Mouse (Mus musculus): ENCODE data around the gene Scgb1c1. TPM values are rescaled to one million over a fixed set of nuclear protein-coding genes. Genes with fewer than 3 reads are reported as not detected.
A peak's percentile ranks its signal among the peaks of the same experiment; 100 is the strongest.

The Scgb1c1 gene
- polyA plus RNA-seq, 1 experiment from 2014 or later = 8.5 TPM

GRCm38 (mm10) chr7:140822731-140823130 lies 22.6 kb upstream of the Scgb1c1 start:
- Histone ChIP-seq H3K36me3 (no peaks in the 10 kb centered on the region), H3K9me3 (replicated peaks) (no peaks in the 10 kb centered on the region), H3K4me2 (replicated peaks) (no peak overlapping the region), H3K4me3 (replicated peaks) (no peak overlapping the region), H3K27ac (replicated peaks) (no peak overlapping the region), H3K9ac (no peak overlapping the region), H3K27me3 (no peaks in the 10 kb centered on the region), H3K4me1 (no peaks in the 10 kb centered on the region)
- ATAC-seq (ENCODE audit: insufficient number of reproducible peaks, low FRiP score, low TSS enrichment, low read depth) = no peak
- WGBS = 89% methylated on average over 4 of the region's 4 CpGs

- 33% methylated on average over 8 of the region's 8 CpGs for WGBS
- H3K36me3 ChIP-seq = no peaks in the 10 kb centered on the region
- no peak overlapping the region for H3K27ac ChIP-seq (replicated peaks)
- no peaks in the 10 kb centered on the region for H3K27me3 ChIP-seq
- no peak overlapping the region for H3K4me2 ChIP-seq (replicated peaks)
- ATAC-seq (ENCODE audit: insufficient number of reproducible peaks, low FRiP score, low TSS enrichment, low read depth) = no peak
- H3K9ac ChIP-seq = no peak overlapping the region
- no peaks in the 10 kb centered on the region for H3K9me3 ChIP-seq (replicated peaks)
- H3K4me1 ChIP-seq = no peaks in the 10 kb centered on the region
- H3K4me3 ChIP-seq (replicated peaks) = no peak overlapping the region
These were observed 17.0 kb upstream of the Scgb1c1 start for GRCm38 (mm10) chr7:140828171-140828881.

GRCm38 (mm10) chr7:140831447-140831846 lies 13.9 kb upstream of the Scgb1c1 start:
- no peaks in the 10 kb centered on the region for H3K27me3 ChIP-seq
- 64% methylated on average over 6 of the region's 6 CpGs for WGBS
- no peak for ATAC-seq (ENCODE audit: insufficient number of reproducible peaks, low FRiP score, low TSS enrichment, low read depth)
- H3K27ac ChIP-seq (replicated peaks) = no peak overlapping the region
- no peaks in the 10 kb centered on the region for H3K9me3 ChIP-seq (replicated peaks)
- H3K4me3 ChIP-seq (replicated peaks) = no peak overlapping the region
- H3K4me1 ChIP-seq = no peaks in the 10 kb centered on the region
- H3K36me3 ChIP-seq = no peaks in the 10 kb centered on the region
- no peak overlapping the region for H3K9ac ChIP-seq
- H3K4me2 ChIP-seq (replicated peaks) = no peak overlapping the region

- no peak overlapping the region for H3K4me3 ChIP-seq (replicated peaks)
- 85% methylated on average over 4 of the region's 4 CpGs for WGBS
- H3K27me3 ChIP-seq = no peaks in the 10 kb centered on the region
These were observed 12.0 kb upstream of the Scgb1c1 start for GRCm38 (mm10) chr7:140833341-140833740.

GRCm38 (mm10) chr7:140834968-140835757 lies 10.2 kb upstream of the Scgb1c1 start, which contains the start of gene Urah:
Gene Urah, plus strand, starts transcription at chr7:140835018.
- Histone ChIP-seq H3K36me3 (no peaks in the 10 kb centered on the region), H3K4me2 (replicated peaks) (peak within 1 kb of the TSS; percentile 24), H3K27ac (replicated peaks) (no peak within 1 kb of the TSS), H3K9ac (no peak within 1 kb of the TSS), H3K4me3 (replicated peaks) (peak within 1 kb of the TSS; percentile 16), H3K4me1 (no peaks in the 10 kb centered on the region), H3K9me3 (replicated peaks) (no peaks in the 10 kb centered on the region), H3K27me3 (no peaks in the 10 kb centered on the region)
- 25% methylated on average over 20 of the region's 20 CpGs for WGBS
- ATAC-seq (ENCODE audit: insufficient number of reproducible peaks, low FRiP score, low TSS enrichment, low read depth) = no peak; the same call in 1 of the 2 replicates

More at GRCm38 (mm10) chr7:140833341-140833740, 12.0 kb upstream of the Scgb1c1 start:
- no peaks in the 10 kb centered on the region for H3K36me3 ChIP-seq
- no peak overlapping the region for H3K27ac ChIP-seq (replicated peaks)
- H3K4me2 ChIP-seq (replicated peaks) = no peak overlapping the region
- no peak overlapping the region for H3K9ac ChIP-seq
- H3K4me1 ChIP-seq = no peaks in the 10 kb centered on the region
- no peaks in the 10 kb centered on the region for H3K9me3 ChIP-seq (replicated peaks)
- ATAC-seq (ENCODE audit: insufficient number of reproducible peaks, low FRiP score, low TSS enrichment, low read depth) = no peak

- H3K4me3 ChIP-seq (replicated peaks) = peak overlapping the region; percentile 16; the same call in 1 of the 2 replicates
- no peaks in the 10 kb centered on the region for H3K9me3 ChIP-seq (replicated peaks)
- no peaks in the 10 kb centered on the region for H3K4me1 ChIP-seq
- ATAC-seq (ENCODE audit: insufficient number of reproducible peaks, low FRiP score, low TSS enrichment, low read depth) = no peak
- no peaks in the 10 kb centered on the region for H3K36me3 ChIP-seq
- WGBS = 73% methylated on average over 2 of the region's 2 CpGs
- H3K27me3 ChIP-seq = peaks cover 3% of the 10 kb centered on the region; the same call in 1 of the 2 replicates
- H3K4me2 ChIP-seq (replicated peaks) = peak overlapping the region; percentile 24; the same call in 1 of the 2 replicates
- no peak overlapping the region for H3K27ac ChIP-seq (replicated peaks)
- H3K9ac ChIP-seq = no peak overlapping the region
These were observed 9.6 kb upstream of the Scgb1c1 start for GRCm38 (mm10) chr7:140835758-140836087.

GRCm38 (mm10) chr7:140836243-140837115 lies 8.9 kb upstream of the Scgb1c1 start:
- Histone ChIP-seq H3K4me1 (0 out of 2 replicates have a peak, but pooled peaks cover 6% of the 10 kb centered on the region), H3K9ac (no peak overlapping the region), H3K27me3 (peaks cover 7% of the 10 kb centered on the region; the same call in 1 of the 2 replicates), H3K4me2 (replicated peaks) (no peak overlapping the region), H3K9me3 (replicated peaks) (no peaks in the 10 kb centered on the region), H3K36me3 (no peaks in the 10 kb centered on the region), H3K4me3 (replicated peaks) (no peak overlapping the region), H3K27ac (replicated peaks) (no peak overlapping the region)
- 83% methylated on average over 9 of the region's 9 CpGs for WGBS
- no peak for ATAC-seq (ENCODE audit: insufficient number of reproducible peaks, low FRiP score, low TSS enrichment, low read depth)

- H3K27me3 ChIP-seq = peaks cover 26% of the 10 kb centered on the region
- H3K9ac ChIP-seq = no peak overlapping the region
- no peak for ATAC-seq (ENCODE audit: insufficient number of reproducible peaks, low FRiP score, low TSS enrichment, low read depth)
- no peak overlapping the region for H3K27ac ChIP-seq (replicated peaks)
- 0 out of 2 replicates have a peak, but pooled peaks cover 9% of the 10 kb centered on the region for H3K4me1 ChIP-seq
- no peak overlapping the region for H3K4me2 ChIP-seq (replicated peaks)
- WGBS = 58% methylated on average over 5 of the region's 5 CpGs
- no peaks in the 10 kb centered on the region for H3K9me3 ChIP-seq (replicated peaks)
- H3K4me3 ChIP-seq (replicated peaks) = no peak overlapping the region
- no peaks in the 10 kb centered on the region for H3K36me3 ChIP-seq
These were observed 5.8 kb upstream of the Scgb1c1 start for GRCm38 (mm10) chr7:140839556-140839955.

- Histone ChIP-seq H3K27me3 (peaks cover 26% of the 10 kb centered on the region), H3K9ac (no peak overlapping the region), H3K4me1 (0 out of 2 replicates have a peak, but pooled peaks cover 9% of the 10 kb centered on the region), H3K4me2 (replicated peaks) (no peak overlapping the region), H3K9me3 (replicated peaks) (no peaks in the 10 kb centered on the region), H3K27ac (replicated peaks) (no peak overlapping the region), H3K36me3 (no peaks in the 10 kb centered on the region), H3K4me3 (replicated peaks) (no peak overlapping the region)
- 34% methylated on average over 19 of the region's 19 CpGs for WGBS
- ATAC-seq (ENCODE audit: insufficient number of reproducible peaks, low FRiP score, low TSS enrichment, low read depth) = no peak
These were observed 4.3 kb upstream of the Scgb1c1 start for GRCm38 (mm10) chr7:140840750-140841735.

GRCm38 (mm10) chr7:140843806-140844205 lies 1.5 kb upstream of the Scgb1c1 start:
- no peak overlapping the region for H3K27ac ChIP-seq (replicated peaks)
- H3K9me3 ChIP-seq (replicated peaks) = no peaks in the 10 kb centered on the region
- H3K9ac ChIP-seq = no peak overlapping the region
- 70% methylated on average over 7 of the region's 7 CpGs for WGBS
- H3K4me1 ChIP-seq = peaks cover 14% of the 10 kb centered on the region; the same call in 1 of the 2 replicates
- H3K36me3 ChIP-seq = no peaks in the 10 kb centered on the region
- peaks cover 26% of the 10 kb centered on the region for H3K27me3 ChIP-seq
- no peak for ATAC-seq (ENCODE audit: insufficient number of reproducible peaks, low FRiP score, low TSS enrichment, low read depth)
- H3K4me2 ChIP-seq (replicated peaks) = no peak overlapping the region
- H3K4me3 ChIP-seq (replicated peaks) = no peak overlapping the region
